Mouse (Mus musculus) cerebellum, postnatal 36 days (tissue): ENCODE results near the gene Gipc2.
A peak's percentile ranks its signal among the peaks of the same experiment; 100 is the strongest.
"Not testable (repeated sequence)": the region's sequence is repeated elsewhere in the genome, so short reads cannot be mapped to it uniquely, and the experiment has no call there.

Experiments used
- DNase-seq, 2 experiments: peaks; one replicate each; pipeline ENCODE4 v3.0.0; 2021 to 2022; ENCODE audit warnings: mixed read lengths in 2 of 2

The Gipc2 gene

GRCm38 (mm10) chr3:152166099-152166423 is at the start of gene Gipc2:
Gene Gipc2 (minus strand): TSS chr3:152166230.
- no peak for DNase-seq

DNA sequence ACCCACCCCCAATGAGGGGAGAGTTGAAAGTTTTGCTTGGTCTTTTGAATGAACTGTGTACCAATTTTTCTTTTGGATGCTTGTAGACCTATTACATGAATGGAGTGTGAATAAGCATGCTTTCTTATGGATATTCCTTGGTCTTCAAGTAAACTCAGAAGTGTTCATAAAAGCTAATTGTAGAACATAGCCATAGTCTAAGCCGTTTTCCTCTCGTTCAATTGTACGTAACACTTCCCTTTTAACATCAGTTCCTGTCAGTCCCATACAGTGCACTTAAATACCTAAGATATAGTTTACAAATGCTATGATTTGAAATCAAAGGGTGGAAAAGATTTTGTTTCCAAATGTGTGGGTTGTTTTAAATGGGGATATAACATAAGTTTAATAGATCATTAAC is 47.4 kb upstream of the Gipc2 start:
- no peak for DNase-seq

GRCm38 (mm10) chr3:152211731-152212279 is 45.8 kb upstream of the Gipc2 start:
- DNase-seq: no peak

GRCm38 (mm10) chr3:152210728-152211391 is 44.8 kb upstream of the Gipc2 start:
- DNase-seq: peak; percentile 61 to 66

DNA sequence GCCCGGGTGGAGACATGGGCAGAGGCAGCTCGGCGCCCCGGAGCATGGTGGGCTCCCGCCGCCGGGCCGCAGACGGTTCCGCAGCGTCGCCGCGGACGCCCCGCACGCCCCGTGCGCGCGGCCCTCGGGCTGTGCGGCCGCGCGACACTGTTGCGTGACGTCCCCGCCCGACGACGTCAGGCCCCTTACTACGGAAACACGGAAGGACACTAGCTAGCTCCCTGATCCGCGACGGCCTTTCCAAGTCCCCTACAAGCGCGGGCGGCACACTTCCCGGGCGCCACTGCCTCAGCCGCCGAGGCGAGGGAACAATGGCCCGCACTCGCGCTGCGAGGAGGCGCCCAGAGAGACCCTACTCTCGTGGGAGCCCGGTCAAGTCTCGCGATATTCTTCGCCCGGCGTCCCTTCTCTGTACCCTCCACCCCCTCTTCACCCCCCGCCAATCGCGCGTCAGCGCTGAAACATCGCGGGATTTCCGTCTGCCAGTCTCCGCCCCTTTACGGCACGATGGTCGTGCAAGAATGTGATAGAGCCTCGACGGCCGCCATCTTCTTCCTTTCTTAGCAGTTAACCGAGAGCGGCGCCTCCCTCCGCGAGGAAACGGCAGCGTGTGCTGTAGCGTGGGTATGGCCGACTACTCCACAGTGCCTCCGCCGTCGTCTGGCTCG is 44.1 kb upstream of the Gipc2 start, which contains the start of the genes Dnajb4 and Fubp1:
Gene Dnajb4, minus strand, starts transcription at position 336 of the 668 bp plus-strand sequence.
Gene Fubp1, plus strand, starts transcription at position 456 of the 668 bp plus-strand sequence.
- DNase-seq: peak; percentile 99

- DNase-seq: no peak
Measured at GRCm38 (mm10) chr3:152209177-152209966, 43.3 kb upstream of the Gipc2 start.

DNA sequence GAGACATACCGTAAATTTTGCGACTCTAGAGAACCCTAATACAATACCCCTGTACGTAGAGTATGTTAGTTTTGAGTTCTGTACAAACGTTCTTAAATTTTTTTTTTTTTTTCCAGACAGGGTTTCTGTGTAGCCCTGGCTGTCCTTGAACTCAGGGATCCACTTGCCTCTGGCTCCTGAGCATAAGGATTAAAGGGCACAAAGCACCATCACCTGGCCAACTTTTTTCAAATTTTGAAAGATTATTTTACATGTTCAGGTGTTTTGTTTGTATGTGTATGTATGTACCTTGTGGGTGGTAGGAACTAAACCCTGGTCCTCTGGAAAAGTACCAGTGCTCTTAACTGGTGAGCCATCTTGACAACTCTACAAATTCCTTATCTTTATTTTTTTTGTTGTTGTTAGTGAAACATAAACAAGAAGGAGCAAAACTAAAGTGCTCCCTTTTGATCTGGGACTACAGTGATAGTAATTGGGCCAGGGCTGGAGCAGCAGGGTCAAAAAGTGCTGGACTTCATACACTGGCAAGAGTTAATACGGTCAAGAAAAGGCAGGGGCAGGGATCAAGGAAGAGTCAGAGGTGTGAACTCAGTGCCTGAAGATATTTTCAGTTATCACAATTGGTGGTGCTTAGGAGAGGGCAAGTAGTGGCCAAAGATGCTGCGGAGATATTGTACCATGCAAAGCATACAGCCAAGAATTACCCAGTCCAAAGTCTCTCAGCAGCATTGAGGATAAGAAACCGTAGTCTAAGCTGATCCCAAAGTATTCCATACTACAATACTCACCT is 42.3 kb upstream of the Gipc2 start:
- DNase-seq: no peak

DNA sequence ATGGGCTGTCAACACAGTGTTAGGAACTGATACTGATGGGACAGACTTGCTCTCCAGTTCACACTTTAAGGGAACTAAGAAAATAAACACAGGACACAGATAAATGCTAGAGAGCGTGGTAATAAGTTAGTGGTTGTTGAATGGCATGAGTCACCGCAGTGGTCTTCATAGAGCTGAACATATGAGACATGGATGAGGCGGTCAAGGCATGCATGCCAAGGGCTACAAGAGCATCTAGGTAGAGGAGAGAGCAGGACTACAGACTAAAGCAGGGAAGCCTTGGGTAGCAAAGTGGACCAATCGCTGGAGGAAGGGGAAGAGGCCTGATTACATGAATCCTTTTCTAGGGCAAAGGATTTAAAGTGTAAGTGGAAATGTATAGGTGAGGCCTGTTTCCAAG is 41.1 kb upstream of the Gipc2 start:
- no peak for DNase-seq

- DNase-seq: no peak
Measured at GRCm38 (mm10) chr3:152204577-152204976, 38.5 kb upstream of the Gipc2 start.

DNA sequence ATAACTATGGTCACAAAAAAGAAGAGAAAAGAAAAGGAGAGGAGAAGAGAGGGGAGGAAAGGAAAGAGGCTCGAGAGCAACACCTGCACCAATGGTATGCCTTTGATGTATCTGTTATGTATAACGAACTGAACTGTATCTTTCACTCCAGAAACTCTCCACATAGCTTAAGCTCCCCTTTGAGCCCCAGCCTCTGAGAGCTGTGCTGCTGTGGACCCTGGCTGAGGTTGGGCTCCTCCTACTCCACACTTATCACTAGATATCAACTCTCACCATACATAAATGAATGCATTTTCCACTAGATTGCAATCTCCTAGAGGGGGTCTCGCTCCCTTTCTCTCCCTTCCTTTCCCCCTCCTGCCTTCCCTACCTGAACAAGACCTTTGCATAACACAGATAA is 38.0 kb upstream of the Gipc2 start:
- DNase-seq: no peak

DNA sequence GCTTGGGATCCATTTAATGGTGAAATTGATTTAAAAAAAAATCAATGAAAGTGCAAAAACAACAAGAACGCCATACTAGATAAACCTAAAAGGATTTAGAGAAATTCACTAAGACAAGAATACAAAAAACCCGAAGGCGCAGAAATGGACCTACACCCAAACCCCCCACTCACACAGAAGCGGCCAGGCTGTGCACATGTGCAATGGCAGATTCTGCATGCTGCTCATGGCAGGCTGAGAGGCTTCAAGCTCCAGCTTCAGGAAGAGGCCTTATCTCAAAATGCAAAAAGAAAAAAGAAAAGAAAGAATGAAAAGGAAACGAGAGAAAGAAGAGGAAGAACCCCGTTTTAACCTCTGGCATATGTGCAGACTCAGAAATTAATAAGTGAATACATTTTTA is 37.4 kb upstream of the Gipc2 start:
- no peak for DNase-seq

GRCm38 (mm10) chr3:152202942-152203341 is 36.9 kb upstream of the Gipc2 start:
- no peak for DNase-seq

DNA sequence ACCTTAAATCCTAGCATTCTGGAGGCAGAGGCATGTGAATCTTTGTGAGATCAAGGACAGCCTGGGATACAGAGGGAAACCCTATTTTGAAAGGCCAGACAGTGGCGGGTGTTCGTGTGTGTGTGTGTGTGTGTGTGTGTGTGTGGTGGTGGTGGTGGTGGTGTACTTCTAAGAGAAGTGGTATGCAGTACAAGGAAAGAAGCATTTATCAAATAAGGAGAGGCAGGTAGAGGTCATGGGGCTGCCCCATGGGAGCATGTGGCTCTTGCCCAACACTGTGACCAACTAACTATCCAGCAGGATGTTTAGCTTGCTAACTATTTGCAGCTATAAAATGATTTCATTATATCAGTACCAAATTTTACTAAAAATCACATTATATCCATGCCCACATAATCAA is 35.6 kb upstream of the Gipc2 start:
- DNase-seq: no peak

GRCm38 (mm10) chr3:152201181-152201580 is 35.2 kb upstream of the Gipc2 start:
- DNase-seq: no peak

DNA sequence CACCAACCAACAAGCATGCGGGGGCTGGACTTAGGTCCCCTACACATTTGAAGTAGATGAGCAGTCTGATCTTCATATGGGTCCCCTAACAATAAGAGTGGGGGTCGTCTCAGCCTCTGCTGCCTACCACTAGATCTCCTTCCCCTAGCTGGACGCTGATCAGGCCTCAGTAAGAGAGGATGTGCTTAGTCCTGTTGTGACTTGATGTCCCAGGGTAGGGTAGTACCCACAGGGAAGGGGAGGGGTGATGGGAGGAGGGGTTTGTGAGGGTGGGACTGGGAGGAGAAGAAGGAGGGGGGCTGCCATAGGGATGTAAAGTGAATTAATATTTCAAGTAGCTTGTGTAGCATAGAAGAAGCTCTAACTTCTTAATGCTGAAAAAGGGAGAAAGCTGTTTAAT is 33.1 kb upstream of the Gipc2 start:
- DNase-seq: no peak

DNA sequence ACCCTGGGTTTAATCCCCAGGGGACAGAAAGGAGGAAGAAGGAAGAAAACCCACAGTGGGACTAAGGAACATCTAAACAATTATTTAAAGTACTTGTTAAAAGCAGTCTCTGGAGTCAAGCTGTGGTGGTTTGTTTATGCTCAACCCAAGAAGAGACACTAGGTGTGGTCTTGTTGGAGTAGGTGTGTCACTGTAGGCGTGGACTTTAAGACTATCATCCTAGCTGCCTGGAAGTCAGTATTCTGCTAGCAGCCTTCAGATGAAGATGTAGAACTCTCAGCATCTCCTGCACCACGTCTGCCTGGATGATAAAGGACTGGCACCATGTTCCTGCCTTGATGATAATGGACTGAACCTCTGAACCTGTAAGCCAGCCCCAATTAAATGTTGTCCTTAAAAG is 31.2 kb upstream of the Gipc2 start:
- not testable (repeated sequence) for DNase-seq

DNA sequence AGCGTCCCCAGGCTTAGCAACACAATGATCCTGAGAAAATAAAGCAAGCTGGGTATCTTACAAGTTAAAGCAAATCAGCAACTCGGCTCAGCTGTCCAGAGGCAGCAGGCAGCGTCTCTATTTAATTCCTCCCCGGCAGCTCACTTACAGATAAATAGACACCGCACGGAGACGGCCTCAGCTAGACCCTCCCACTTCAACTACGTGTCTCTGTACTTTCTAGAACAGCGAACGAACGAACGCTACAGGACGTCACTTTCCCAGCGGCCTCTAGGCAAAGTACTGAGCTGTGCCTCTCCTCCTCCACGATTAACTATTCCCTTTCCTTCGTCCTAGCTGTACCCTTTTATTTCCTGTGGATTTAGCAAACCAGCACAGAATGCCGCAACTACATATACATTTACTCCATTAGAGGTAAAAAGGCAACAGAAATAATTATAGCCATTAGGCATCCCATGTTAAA is 27.6 kb upstream of the Gipc2 start:
- DNase-seq: peak; percentile 79 to 83

- DNase-seq: no peak
Measured at GRCm38 (mm10) chr3:152193177-152193576, 27.1 kb upstream of the Gipc2 start.

DNA sequence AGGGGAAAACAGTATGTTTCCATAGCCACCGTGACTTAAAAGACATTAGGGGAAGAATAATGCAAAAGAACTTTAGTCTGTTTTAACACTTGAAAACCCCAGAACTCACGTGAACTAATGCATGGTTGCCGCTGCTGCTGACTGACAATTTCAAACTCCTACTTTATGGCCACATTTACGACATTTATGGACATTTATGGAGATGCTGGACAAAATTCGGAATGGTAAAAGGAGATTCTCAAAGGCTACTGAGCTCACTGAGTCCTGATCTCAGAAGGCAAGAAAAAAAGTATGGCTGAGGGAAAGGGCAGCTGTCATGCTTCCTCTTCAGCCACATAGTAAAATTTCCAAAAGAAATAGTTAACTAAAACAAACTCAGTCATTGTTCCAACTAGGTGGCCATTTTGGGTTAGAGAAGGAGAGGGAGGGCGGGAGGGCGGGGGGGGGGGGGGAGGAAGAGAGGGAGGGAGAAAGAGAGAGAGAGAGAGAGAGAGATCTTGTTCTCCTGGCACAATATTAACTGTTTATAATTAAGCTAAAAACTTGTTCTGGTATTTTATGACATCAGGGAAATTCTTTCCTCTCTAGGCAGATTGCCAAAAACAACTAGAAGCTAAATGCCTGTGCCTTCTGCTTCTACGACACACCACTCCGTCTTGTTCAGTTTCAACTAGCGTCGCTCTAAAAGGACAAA is 26.4 kb upstream of the Gipc2 start:
- no peak for DNase-seq

DNA sequence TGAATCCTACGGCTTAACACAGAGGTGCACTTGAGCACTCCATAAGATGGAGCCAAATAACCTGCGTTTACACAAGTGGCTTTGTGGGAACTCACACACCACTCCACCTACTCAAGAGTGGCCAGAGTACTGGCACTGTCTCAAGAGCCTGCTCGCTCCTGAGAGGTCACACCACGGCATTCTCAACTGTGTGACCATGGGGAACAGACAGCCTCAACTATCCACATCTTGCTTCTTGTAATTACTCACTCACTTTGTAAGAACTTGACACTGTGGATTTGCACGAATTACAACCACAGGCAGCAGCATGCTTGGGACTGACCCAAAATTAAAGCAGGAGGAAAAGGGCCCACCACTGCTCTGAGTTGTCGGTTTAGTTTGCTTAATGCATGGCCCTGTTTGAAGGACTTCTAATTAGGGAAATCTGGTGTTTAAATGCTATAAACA is 25.8 kb upstream of the Gipc2 start:
- DNase-seq: peak in 1 of 2 experiments; percentile 17

GRCm38 (mm10) chr3:152190679-152191477 is 24.8 kb upstream of the Gipc2 start:
- no peak for DNase-seq
